Mouse (Mus musculus) bone marrow, adult 2 months (tissue): ENCODE data around the gene Epha3. TPM values are rescaled to one million over a fixed set of nuclear protein-coding genes. Genes with fewer than 3 reads are reported as not detected.

ENCODE experiments used
- H3K27ac ChIP-seq: fragments of 200-500 bp; 2 replicates; pipeline ENCODE4 v1.5.1; 2012; ENCODE audit warnings: low read depth, mild to moderate bottlenecking, control low read depth, inconsistent platforms, low read length; ENCODE audit not compliant: control insufficient read depth, poor library complexity, insufficient read depth
- H3K4me1 ChIP-seq: fragments of 200-500 bp; 2 replicates; pipeline ENCODE4 v1.6.1; 2011; ENCODE audit warnings: low read length; ENCODE audit not compliant: control insufficient read depth, insufficient read depth
- H3K4me3 ChIP-seq: fragments of 200-500 bp; replicated peaks from 2 replicates; pipeline ENCODE3; 2011; ENCODE audit warnings: mild to moderate bottlenecking, low read depth, low read length, control low read depth; ENCODE audit not compliant: control insufficient read depth
- CTCF ChIP-seq: fragments of 200-500 bp; IDR thresholded peaks from 2 replicates; pipeline ENCODE4 v1.5.1; 2011; ENCODE audit warnings: low read length, control low read depth; ENCODE audit not compliant: control insufficient read depth, insufficient read depth
- POLR2A ChIP-seq: fragments of 200-500 bp; IDR thresholded peaks from 2 replicates; pipeline ENCODE4 v1.6.1; 2011; ENCODE audit warnings: low read depth, mild to moderate bottlenecking, control low read depth, low read length, borderline replicate concordance; ENCODE audit not compliant: control insufficient read depth
- WGBS: fragments of 180-500 bp; shearing (Covaris S2); methylation state at CpG from one replicate; pipeline ENCODE4 v1.1.7; 2018; 5-methylcytosine and 5-hydroxymethylcytosine counted together
- polyA plus RNA-seq: library from polyadenylated mRNA; stranded (reverse); fragments of >200 nt; gene quantifications from 2 replicates; pipeline ENCODE4 v1.2.4, GENCODE M21; 2011; ENCODE audit warnings: low replicate concordance; ENCODE audit not compliant: missing spikeins, insufficient read depth, insufficient read length

The Epha3 gene
- polyA plus RNA-seq, 1 experiment: 0.45 TPM

DNA sequence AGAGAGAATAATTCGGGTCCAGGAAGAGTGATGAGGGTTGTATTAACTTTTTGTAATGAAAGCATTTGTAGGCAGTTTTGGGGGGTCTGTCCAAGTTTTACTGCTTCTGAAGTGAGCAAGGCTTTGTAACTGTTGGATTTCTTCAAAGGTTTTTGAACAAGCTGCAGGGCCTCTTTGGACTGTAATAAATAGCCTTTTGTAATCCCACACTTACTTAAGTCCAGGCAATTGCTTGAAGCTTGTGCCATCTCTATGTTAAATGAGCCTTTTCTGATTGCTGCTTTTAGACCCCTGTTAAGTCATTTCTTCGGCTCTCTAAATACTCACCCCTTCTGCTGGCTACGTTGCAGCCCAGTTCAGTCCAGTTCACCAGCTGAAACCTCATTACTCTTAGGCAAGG is 248.6 kb downstream of the Epha3 start:
- no peak for TF ChIP-seq POLR2A
- TF ChIP-seq CTCF: no peak
- H3K4me3 ChIP-seq: no peak overlapping the region
- H3K4me1 ChIP-seq: no peaks in the 10 kb centered on the region
- no peak overlapping the region for H3K27ac ChIP-seq
- WGBS: 71% methylated on average over 3 of the region's 3 CpGs

DNA sequence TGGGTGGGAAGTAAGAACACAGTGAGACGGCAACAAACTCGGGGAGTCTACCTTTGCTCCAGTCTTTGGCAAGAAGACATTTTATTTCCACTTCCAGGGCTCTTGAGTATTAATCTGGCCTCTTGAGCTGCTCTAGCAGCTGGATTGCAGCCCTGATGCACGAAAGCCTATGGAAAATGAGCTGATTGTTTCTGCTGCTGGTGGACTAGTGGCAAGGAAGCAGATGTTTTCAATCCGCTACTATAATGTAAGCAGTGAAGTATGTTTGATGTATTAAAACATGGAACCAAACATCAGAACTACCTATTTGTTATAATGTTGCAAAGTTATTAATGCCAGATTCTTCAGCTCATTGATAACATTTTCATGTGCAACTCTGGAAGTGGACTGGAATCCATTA is 251.0 kb downstream of the Epha3 start:
- no peak overlapping the region for H3K27ac ChIP-seq
- TF ChIP-seq CTCF (no peak), POLR2A (no peak)
- H3K4me1 ChIP-seq: no peaks in the 10 kb centered on the region
- H3K4me3 ChIP-seq: no peak overlapping the region
- 65% methylated on average over 4 of the region's 4 CpGs for WGBS

DNA sequence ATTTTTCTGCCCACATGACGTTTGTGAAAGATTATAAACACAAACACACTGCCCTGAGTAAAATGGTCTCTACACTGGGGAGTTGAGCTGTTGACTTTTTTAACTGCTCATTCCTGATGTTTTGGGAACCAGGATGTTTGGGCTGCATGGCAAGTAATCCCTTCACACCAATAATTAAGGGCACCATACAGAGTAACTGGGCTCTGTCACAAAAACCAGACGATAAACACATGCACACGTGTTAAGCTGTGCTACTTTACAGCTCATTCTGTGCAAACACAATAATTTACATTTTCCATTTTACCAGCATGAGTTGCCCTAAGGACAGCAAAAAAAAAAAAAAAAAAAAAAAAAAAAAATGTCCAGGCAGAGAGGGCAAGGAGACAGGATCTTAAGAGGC is 263.7 kb downstream of the Epha3 start:
- 62% methylated on average over 3 of the region's 3 CpGs for WGBS
- no peak overlapping the region for H3K4me3 ChIP-seq
- H3K4me1 ChIP-seq: no peaks in the 10 kb centered on the region
- no peak for TF ChIP-seq CTCF
- TF ChIP-seq POLR2A: no peak
- no peak overlapping the region for H3K27ac ChIP-seq

DNA sequence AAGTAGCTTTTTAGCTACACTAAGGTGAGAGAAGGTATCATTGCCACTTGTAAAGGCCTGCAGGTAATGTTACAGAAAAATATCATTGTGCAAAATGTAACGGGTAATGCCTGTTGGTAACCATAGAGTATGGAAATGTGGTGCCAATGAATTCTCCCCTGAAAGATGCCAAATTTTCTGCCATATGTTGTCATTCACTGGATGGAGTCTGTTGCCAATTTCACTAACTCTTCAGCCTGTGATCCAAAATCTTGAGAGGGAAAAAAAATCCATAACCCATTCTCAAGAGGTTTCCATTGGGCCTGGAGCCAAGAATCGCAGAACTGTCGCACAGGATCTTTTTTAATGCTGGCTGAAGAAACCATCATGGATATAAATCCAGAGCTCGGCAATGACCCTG is 269.3 kb downstream of the Epha3 start:
- WGBS: 89% methylated on average over 4 of the region's 4 CpGs
- Histone ChIP-seq H3K4me3 (no peak overlapping the region), H3K4me1 (no peaks in the 10 kb centered on the region), H3K27ac (no peak overlapping the region)
- TF ChIP-seq POLR2A (no peak), CTCF (no peak)

DNA sequence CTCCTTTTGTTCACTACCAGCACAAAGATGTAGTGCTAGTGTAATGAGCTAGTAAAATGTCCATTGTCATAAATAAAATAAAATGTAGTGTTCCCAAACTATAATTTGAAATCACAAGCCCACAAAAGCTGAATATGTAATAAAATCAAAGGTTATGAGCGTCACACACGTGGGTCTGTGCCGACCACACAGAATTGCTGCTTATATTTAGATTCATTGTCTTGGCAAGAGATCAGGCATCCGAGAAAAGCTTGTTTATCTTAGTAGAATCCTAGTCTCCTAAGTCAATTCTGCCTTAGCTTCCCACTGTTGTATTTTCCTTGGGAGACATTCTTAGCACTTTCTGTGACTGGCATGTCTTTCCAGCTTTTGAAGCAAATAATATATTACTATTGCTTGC is 294.2 kb downstream of the Epha3 start:
- Histone ChIP-seq H3K4me1 (no peaks in the 10 kb centered on the region), H3K4me3 (no peak overlapping the region), H3K27ac (no peak overlapping the region)
- TF ChIP-seq POLR2A: no peak
- TF ChIP-seq CTCF: no peak
- 63% methylated on average over 4 of the region's 4 CpGs for WGBS

DNA sequence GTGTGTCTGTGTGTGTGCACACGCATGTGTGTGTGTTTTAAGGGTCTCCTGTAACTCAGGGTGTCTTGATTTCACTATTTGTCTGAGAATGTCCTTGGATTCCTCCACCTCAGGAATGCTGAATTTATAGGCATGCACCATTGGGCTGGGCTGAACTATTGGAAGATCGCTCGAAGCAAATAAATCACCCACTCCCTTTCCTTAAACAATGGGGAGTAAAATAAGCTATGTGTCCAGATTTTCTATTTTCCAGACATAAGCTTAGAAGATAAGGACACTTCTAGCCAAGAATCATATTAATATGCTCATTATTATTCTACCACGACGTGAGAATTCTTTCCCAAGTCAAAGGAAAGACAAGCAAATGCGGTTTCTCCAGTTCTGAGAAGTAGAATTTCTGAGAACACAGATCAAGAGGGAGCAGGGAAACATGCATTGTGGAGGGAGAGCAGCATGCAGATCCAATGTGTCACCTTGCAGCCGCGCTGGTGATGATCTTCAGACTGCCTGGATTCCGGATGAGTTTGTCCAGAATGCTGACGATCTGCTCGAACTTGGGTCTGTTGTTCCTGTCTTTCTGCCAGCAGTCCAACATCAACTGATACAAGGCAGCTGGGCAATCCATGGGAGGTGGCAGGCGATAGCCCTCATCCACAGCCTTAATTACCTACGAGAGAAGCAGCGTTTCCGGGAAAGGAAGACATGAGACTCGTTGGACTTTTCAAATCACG is 297.7 kb downstream of the Epha3 start:
- H3K4me1 ChIP-seq: no peaks in the 10 kb centered on the region
- WGBS: 81% methylated on average over 17 of the region's 17 CpGs
- no peak overlapping the region for H3K4me3 ChIP-seq
- H3K27ac ChIP-seq: no peak overlapping the region
- no peak for TF ChIP-seq CTCF
- no peak for TF ChIP-seq POLR2A

DNA sequence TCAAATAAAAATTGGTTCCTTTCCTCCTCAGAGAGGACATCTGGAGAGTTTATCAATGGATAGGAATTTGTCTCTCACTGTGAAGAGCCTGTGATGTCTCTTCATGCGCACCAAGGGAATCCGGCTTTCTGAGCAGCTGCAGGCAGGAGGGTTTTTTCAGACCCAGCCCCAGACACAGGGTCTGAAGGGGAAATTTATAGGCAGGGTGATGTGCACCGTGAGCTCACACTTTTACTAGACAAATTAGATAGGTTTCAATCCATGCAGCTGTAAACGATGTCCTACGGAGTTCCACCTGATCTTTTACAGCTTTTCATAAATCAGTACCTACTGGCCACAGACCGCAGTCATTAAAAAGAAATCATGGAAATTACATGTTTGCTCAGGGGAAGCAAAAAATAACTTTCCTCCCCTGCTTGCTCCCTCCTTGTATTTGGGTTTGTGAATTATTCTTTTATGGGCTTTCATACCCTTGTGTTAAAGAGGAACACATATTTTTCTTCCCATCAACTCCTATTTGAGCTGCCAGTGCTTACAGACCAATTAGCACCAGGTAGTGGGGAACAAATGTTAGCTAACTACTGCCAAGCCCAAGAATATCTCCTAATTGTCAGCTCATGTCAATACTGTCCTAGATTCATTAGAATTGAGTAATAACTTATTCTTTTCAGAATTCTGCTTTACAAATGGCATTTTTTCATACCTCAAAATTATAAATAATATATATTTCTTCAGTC is 307.4 kb downstream of the Epha3 start:
- Histone ChIP-seq H3K4me3 (no peak overlapping the region), H3K27ac (no peak overlapping the region), H3K4me1 (no peaks in the 10 kb centered on the region)
- TF ChIP-seq POLR2A (no peak), CTCF (no peak)
- 72% methylated on average over 6 of the region's 6 CpGs for WGBS

DNA sequence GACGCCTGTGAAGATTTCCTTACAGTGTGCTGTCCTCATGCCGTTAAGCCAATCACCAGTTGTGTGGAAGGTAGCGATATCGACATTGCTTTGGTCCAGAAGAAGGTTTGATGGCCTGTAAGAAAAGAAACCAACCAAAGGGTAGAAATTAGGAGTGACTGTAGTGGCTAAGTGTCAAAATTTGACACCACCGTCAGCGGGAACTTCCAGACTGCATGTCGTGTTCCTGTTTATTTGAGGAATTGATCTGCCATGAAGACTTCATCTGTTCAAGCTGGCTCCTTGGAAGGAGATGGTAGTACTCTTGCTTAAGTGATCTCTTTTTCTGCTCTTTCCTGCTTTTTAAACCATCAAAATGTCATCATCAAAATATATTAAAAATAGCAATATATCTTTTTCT is 311.4 kb downstream of the Epha3 start:
- Histone ChIP-seq H3K27ac (no peak overlapping the region), H3K4me1 (no peaks in the 10 kb centered on the region), H3K4me3 (no peak overlapping the region)
- no peak for TF ChIP-seq CTCF
- no peak for TF ChIP-seq POLR2A
- 85% methylated on average over 7 of the region's 7 CpGs for WGBS
